10 mouse cellular contexts compared by ENCODE assay signal in genomic region chr9:64120584-64121277, GRCm38 (mm10). TPM values are rescaled to one million over a fixed set of nuclear protein-coding genes. Genes with fewer than 3 reads are reported as not detected.
A peak's percentile ranks its signal among the peaks of the same experiment; 100 is the strongest.
DNase-seq lines count a peak whose midpoint lies in the region; ATAC-seq and TF ChIP-seq lines count a peak whose summit lies in the region.
"Had no signal": no experiment of that assay in that cellular context is flagged by ENCODE, and none has a peak within 500 bp of the region (broad histone marks: within the 10 kb centered on the region; RNA-seq: fewer than 3 reads in every experiment).

No protein-coding gene starts in this region.

- 44% methylated on average over 11 of the region's 11 CpGs for WGBS in limb, embryonic 11.5 days
- WGBS in limb, embryonic 10.5 days = 43% methylated on average over 11 of the region's 11 CpGs
- 30% methylated on average over 11 of the region's 11 CpGs for WGBS in kidney, adult 2 months
- WGBS in cerebellum, adult 2 months = 44% methylated on average over 11 of the region's 11 CpGs

- TF ChIP-seq CTCF in kidney, adult 2 months (conservative IDR thresholded peaks at IDR 0.05; ENCODE audit: insufficient read depth, insufficient read length, low read depth, low read length) = no peak
- no peak for TF ChIP-seq CTCF in cerebellum, adult 2 months (IDR thresholded peaks at IDR 0.05; ENCODE audit: borderline replicate concordance, insufficient read depth, low read depth, low read length)

- H3K27me3 ChIP-seq in limb, embryonic 11.5 days (ENCODE audit: control insufficient read depth, insufficient read depth, low read length) = no peaks in the 10 kb centered on the region
- H3K27me3 ChIP-seq in limb, embryonic 10.5 days (ENCODE audit: low read depth, poor library complexity, severe bottlenecking) = no peaks in the 10 kb centered on the region
- H3K27me3 ChIP-seq in kidney, adult 2 months (replicated peaks; ENCODE audit: control insufficient read depth, insufficient read depth, low read length) = no peaks in the 10 kb centered on the region
- H3K27me3 ChIP-seq in cerebellum, adult 2 months (ENCODE audit: control insufficient read depth, insufficient read depth, low read length) = no peaks in the 10 kb centered on the region
- H3K27me3 ChIP-seq: embryonic facial prominence, embryonic 13.5 days; neural tube, embryonic 12.5 days had no signal

- no peak overlapping the region for H3K4me2 ChIP-seq in limb, embryonic 11.5 days (ENCODE audit: low read depth, severe bottlenecking)
- H3K4me2 ChIP-seq: embryonic facial prominence, embryonic 13.5 days; neural tube, embryonic 12.5 days had no signal

- H3K36me3 ChIP-seq in limb, embryonic 11.5 days (ENCODE audit: control insufficient read depth, insufficient read depth, low read length) = no peaks in the 10 kb centered on the region
- no peaks in the 10 kb centered on the region for H3K36me3 ChIP-seq in limb, embryonic 10.5 days
- H3K36me3 ChIP-seq in kidney, adult 2 months (ENCODE audit: control insufficient read depth, insufficient read depth, low read length) = no peaks in the 10 kb centered on the region
- H3K36me3 ChIP-seq: embryonic facial prominence, embryonic 13.5 days; neural tube, embryonic 12.5 days had no signal

- no peak for TF ChIP-seq POLR2A in kidney, adult 2 months (IDR thresholded peaks at IDR 0.05; ENCODE audit: low read depth, low read length)
- TF ChIP-seq POLR2A in cerebellum, adult 2 months (IDR thresholded peaks at IDR 0.05; ENCODE audit: borderline replicate concordance, insufficient read depth, low read length) = no peak

- intact Hi-C loops in left cerebral cortex, postnatal 10 days (cut with DNase I) = no loop called here

- H3K9ac ChIP-seq in limb, embryonic 11.5 days (ENCODE audit: low read length) = no peak overlapping the region
- H3K9ac ChIP-seq: embryonic facial prominence, embryonic 13.5 days; neural tube, embryonic 12.5 days had no signal

- no peaks in the 10 kb centered on the region for H3K9me3 ChIP-seq in limb, embryonic 11.5 days (ENCODE audit: control insufficient read depth, low read length)
- H3K9me3 ChIP-seq in limb, embryonic 10.5 days (replicated peaks) = no peaks in the 10 kb centered on the region
- H3K9me3 ChIP-seq: embryonic facial prominence, embryonic 13.5 days; neural tube, embryonic 12.5 days had no signal

- ATAC-seq in limb, embryonic 11.5 days (ENCODE audit: insufficient number of reproducible peaks, low FRiP score, low TSS enrichment, low read depth) = 0 out of 2 replicates have a peak, but pooled peaks have one; percentile 38
- ATAC-seq in monocyte, adult 5-6 weeks (replicated peaks; ENCODE audit: insufficient number of reproducible peaks, low FRiP score, low TSS enrichment, poor library complexity, severe bottlenecking) = 0 out of 2 replicates have a peak, but pooled peaks have one; percentile 53

- H3K4me3 ChIP-seq in limb, embryonic 11.5 days (ENCODE audit: low read depth, low read length) = no peak overlapping the region
- no peak overlapping the region for H3K4me3 ChIP-seq in limb, embryonic 10.5 days
- H3K4me3 ChIP-seq in kidney, adult 2 months (ENCODE audit: insufficient read depth, low read depth, low read length) = no peak overlapping the region
- H3K4me3 ChIP-seq in cerebellum, adult 2 months (replicated peaks; ENCODE audit: insufficient read depth, low read depth, low read length) = no peak overlapping the region
- H3K4me3 ChIP-seq: embryonic facial prominence, embryonic 13.5 days; neural tube, embryonic 12.5 days had no signal

- peak; percentile 50 for DNase-seq in limb, embryonic 11.5 days (ENCODE audit: low spot score)
- DNase-seq in limb, embryonic 10.5 days (ENCODE audit: low spot score) = no peak
- DNase-seq in adipocyte (ENCODE audit: low spot score) = peak; percentile 80
- peak; percentile 84 for DNase-seq in kidney, adult 2 months
- DNase-seq in left cerebral cortex, postnatal 10 days (ENCODE audit: extremely low spot score in 1 of 2, low spot score in 2 of 2) = no peak
- DNase-seq in cerebellum, adult 2 months = no peak
- no peak for DNase-seq in frontal cortex, postnatal 25 days (ENCODE audit: low spot score in 2 of 2)

- H3K27ac ChIP-seq in limb, embryonic 11.5 days (replicated peaks; ENCODE audit: low read depth, low read length) = no peak overlapping the region
- H3K27ac ChIP-seq in limb, embryonic 10.5 days = no peak overlapping the region
- H3K27ac ChIP-seq in kidney, adult 2 months (ENCODE audit: insufficient read depth, low read depth, low read length) = peak overlapping the region; percentile 69
- no peak overlapping the region for H3K27ac ChIP-seq in cerebellum, adult 2 months (ENCODE audit: insufficient read depth, low read length)
- H3K27ac ChIP-seq: embryonic facial prominence, embryonic 13.5 days; neural tube, embryonic 12.5 days had no signal

- no peaks in the 10 kb centered on the region for H3K4me1 ChIP-seq in limb, embryonic 11.5 days (ENCODE audit: control insufficient read depth, insufficient read depth, low read length)
- peaks cover 12% of the 10 kb centered on the region; the same call in 1 of the 2 replicates for H3K4me1 ChIP-seq in limb, embryonic 10.5 days
- H3K4me1 ChIP-seq in kidney, adult 2 months (ENCODE audit: control insufficient read depth, insufficient read depth, low read length) = peaks cover 3% of the 10 kb centered on the region; the same call in 1 of the 2 replicates
- no peaks in the 10 kb centered on the region for H3K4me1 ChIP-seq in cerebellum, adult 2 months (ENCODE audit: control insufficient read depth, insufficient read depth, low read length)
- H3K4me1 ChIP-seq: neural tube, embryonic 12.5 days had no signal

RNA-seq across cellular contexts. Expression of gene Lctl, which starts 3.8 kb away (rescaled TPM):
- polyA plus RNA-seq in limb, embryonic 11.5 days (2014; fragmentation: Nextera tagmentation; extraction: Ambion mirVana) = not detected in 2 replicates
- not detected in 2 replicates for polyA plus RNA-seq in limb, embryonic 10.5 days (2016; fragmentation: Nextera tagmentation; extraction: Ambion mirVana)
- polyA plus RNA-seq in kidney, adult 2 months (2012; rRNA removed) = 5.1 and 6.9 TPM in 2 replicates
- total RNA-seq in monocyte, adult 5-6 weeks (2017) = not detected in 3 replicates
- not detected for total RNA-seq in left cerebral cortex, postnatal 10 days (2021)
- 0.14 and 0.38 TPM in 2 replicates for polyA plus RNA-seq in cerebellum, adult 2 months (2012; rRNA removed)
- polyA plus RNA-seq: embryonic facial prominence, embryonic 13.5 days; neural tube, embryonic 12.5 days had no signal

RNA-seq across cellular contexts. Expression of gene Zwilch, which starts 52.2 kb away (rescaled TPM):
- 36.0 and 41.3 TPM in 2 replicates for polyA plus RNA-seq in limb, embryonic 11.5 days (2014; fragmentation: Nextera tagmentation; extraction: Ambion mirVana)
- 47.1 and 52.1 TPM in 2 replicates for polyA plus RNA-seq in limb, embryonic 10.5 days (2016; fragmentation: Nextera tagmentation; extraction: Ambion mirVana)
- 0.35 and 0.77 TPM in 2 replicates for polyA plus RNA-seq in kidney, adult 2 months (2012; rRNA removed)
- 3.4 to 10.1 TPM (median 7.4 TPM) in 3 replicates for total RNA-seq in monocyte, adult 5-6 weeks (2017)
- 1 to 10 TPM; 5.1 to 7.1 TPM for total RNA-seq in left cerebral cortex, postnatal 10 days (2021)
- polyA plus RNA-seq in cerebellum, adult 2 months (2012; rRNA removed) = 3.1 and 3.7 TPM in 2 replicates

RNA-seq across cellular contexts. Expression of gene Rpl4, which starts 52.4 kb away (rescaled TPM):
- polyA plus RNA-seq in limb, embryonic 11.5 days (2014; fragmentation: Nextera tagmentation; extraction: Ambion mirVana) = 1,355 and 1,360 TPM in 2 replicates
- 1,265 and 1,468 TPM in 2 replicates for polyA plus RNA-seq in limb, embryonic 10.5 days (2016; fragmentation: Nextera tagmentation; extraction: Ambion mirVana)
- polyA plus RNA-seq in kidney, adult 2 months (2012; rRNA removed) = 373 and 421 TPM in 2 replicates
- 1,464 to 1,635 TPM (median 1,516 TPM) in 3 replicates for total RNA-seq in monocyte, adult 5-6 weeks (2017)
- total RNA-seq in left cerebral cortex, postnatal 10 days (2021) = 100 to 1,000 TPM; 554 to 592 TPM
- 448 and 489 TPM in 2 replicates for polyA plus RNA-seq in cerebellum, adult 2 months (2012; rRNA removed)

RNA-seq across cellular contexts. Expression of gene Snapc5, which starts 58.3 kb away (rescaled TPM):
- 27.2 and 28.8 TPM in 2 replicates for polyA plus RNA-seq in limb, embryonic 11.5 days (2014; fragmentation: Nextera tagmentation; extraction: Ambion mirVana)
- polyA plus RNA-seq in limb, embryonic 10.5 days (2016; fragmentation: Nextera tagmentation; extraction: Ambion mirVana) = 28.6 and 31.5 TPM in 2 replicates
- 15.8 and 24.9 TPM in 2 replicates for polyA plus RNA-seq in kidney, adult 2 months (2012; rRNA removed)
- total RNA-seq in monocyte, adult 5-6 weeks (2017) = 54.0 to 73.0 TPM (median 66.9 TPM) in 3 replicates
- 10 to 100 TPM; 19.3 to 19.9 TPM for total RNA-seq in left cerebral cortex, postnatal 10 days (2021)
- polyA plus RNA-seq in cerebellum, adult 2 months (2012; rRNA removed) = 32.3 and 33.6 TPM in 2 replicates

Comparison
In these comparisons a context has a peak if more than half of its experiments do, and no peak if none do; other contexts are left out.
1. DNase-seq: peak in limb, embryonic 11.5 days (single experiment), adipocyte (single experiment) and kidney, adult 2 months (single experiment); none in limb, embryonic 10.5 days (single experiment), left cerebral cortex, postnatal 10 days (0 of 2), cerebellum, adult 2 months (0 of 2) and frontal cortex, postnatal 25 days (0 of 2).